Mouse (Mus musculus): ENCODE results near the gene Wfdc21. TPM values are rescaled to one million over a fixed set of nuclear protein-coding genes. Genes with fewer than 3 reads are reported as not detected.

Gene Wfdc21
- polyA plus RNA-seq, 1 experiment from 2014 or later = 0.67 TPM

GRCm38 (mm10) chr11:83735881-83736280 is 10.9 kb upstream of the Wfdc21 start:
- H3K36me3 ChIP-seq = no peaks in the 10 kb centered on the region
- no peak overlapping the region for H3K27ac ChIP-seq
- H3K4me3 ChIP-seq = no peak overlapping the region
- H3K9ac ChIP-seq = no peak overlapping the region
- WGBS = 68% methylated on average over 2 of the region's 2 CpGs
- ATAC-seq (replicated peaks; ENCODE audit: insufficient number of reproducible peaks, insufficient read depth, low FRiP score, low read depth) = no peak
- H3K4me2 ChIP-seq = no peak overlapping the region
- H3K27me3 ChIP-seq = peaks cover 3% of the 10 kb centered on the region; the same call in 1 of the 2 replicates
- H3K4me1 ChIP-seq (replicated peaks) = no peaks in the 10 kb centered on the region
- H3K9me3 ChIP-seq (replicated peaks) = no peaks in the 10 kb centered on the region

- no peak for ATAC-seq (replicated peaks; ENCODE audit: insufficient number of reproducible peaks, insufficient read depth, low FRiP score, low read depth)
- Histone ChIP-seq H3K4me3 (no peak overlapping the region), H3K4me1 (replicated peaks) (no peaks in the 10 kb centered on the region), H3K36me3 (no peaks in the 10 kb centered on the region), H3K27ac (no peak overlapping the region), H3K9ac (no peak overlapping the region), H3K9me3 (replicated peaks) (no peaks in the 10 kb centered on the region), H3K27me3 (peaks cover 12% of the 10 kb centered on the region), H3K4me2 (no peak overlapping the region)
- WGBS = 72% methylated on average over 3 of the region's 3 CpGs
Observed at GRCm38 (mm10) chr11:83737109-83737558, 9.6 kb upstream of the Wfdc21 start.

GRCm38 (mm10) chr11:83739241-83739640 is 7.5 kb upstream of the Wfdc21 start:
- 19% methylated on average over 5 of the region's 5 CpGs for WGBS
- Histone ChIP-seq H3K9ac (no peak overlapping the region), H3K4me3 (no peak overlapping the region), H3K4me2 (no peak overlapping the region), H3K9me3 (replicated peaks) (no peaks in the 10 kb centered on the region), H3K27me3 (peaks cover 22% of the 10 kb centered on the region), H3K4me1 (replicated peaks) (no peaks in the 10 kb centered on the region), H3K27ac (no peak overlapping the region), H3K36me3 (no peaks in the 10 kb centered on the region)
- ATAC-seq (replicated peaks; ENCODE audit: insufficient number of reproducible peaks, insufficient read depth, low FRiP score, low read depth) = no peak

GRCm38 (mm10) chr11:83740443-83740991 is 6.2 kb upstream of the Wfdc21 start:
- peaks cover 27% of the 10 kb centered on the region for H3K27me3 ChIP-seq
- no peaks in the 10 kb centered on the region for H3K4me1 ChIP-seq (replicated peaks)
- no peaks in the 10 kb centered on the region for H3K36me3 ChIP-seq
- H3K27ac ChIP-seq = no peak overlapping the region
- no peak overlapping the region for H3K4me2 ChIP-seq
- H3K9ac ChIP-seq = no peak overlapping the region
- H3K9me3 ChIP-seq (replicated peaks) = no peaks in the 10 kb centered on the region
- ATAC-seq (replicated peaks; ENCODE audit: insufficient number of reproducible peaks, insufficient read depth, low FRiP score, low read depth) = no peak
- WGBS = 70% methylated on average over 4 of the region's 4 CpGs
- no peak overlapping the region for H3K4me3 ChIP-seq

- no peak overlapping the region for H3K27ac ChIP-seq
- no peak overlapping the region for H3K4me2 ChIP-seq
- no peak overlapping the region for H3K9ac ChIP-seq
- H3K36me3 ChIP-seq = no peaks in the 10 kb centered on the region
- no peaks in the 10 kb centered on the region for H3K4me1 ChIP-seq (replicated peaks)
- no peaks in the 10 kb centered on the region for H3K9me3 ChIP-seq (replicated peaks)
- peaks cover 36% of the 10 kb centered on the region for H3K27me3 ChIP-seq
- H3K4me3 ChIP-seq = no peak overlapping the region
- no peak for ATAC-seq (replicated peaks; ENCODE audit: insufficient number of reproducible peaks, insufficient read depth, low FRiP score, low read depth)
- WGBS = 54% methylated on average over 5 of the region's 5 CpGs
Observed at GRCm38 (mm10) chr11:83741841-83742240, 4.9 kb upstream of the Wfdc21 start.

- H3K4me2 ChIP-seq = no peak overlapping the region
- no peaks in the 10 kb centered on the region for H3K9me3 ChIP-seq (replicated peaks)
- no peaks in the 10 kb centered on the region for H3K36me3 ChIP-seq
- H3K4me1 ChIP-seq (replicated peaks) = no peaks in the 10 kb centered on the region
- 59% methylated on average over 9 of the region's 9 CpGs for WGBS
- no peak for ATAC-seq (replicated peaks; ENCODE audit: insufficient number of reproducible peaks, insufficient read depth, low FRiP score, low read depth)
- no peak overlapping the region for H3K9ac ChIP-seq
- no peak overlapping the region for H3K4me3 ChIP-seq
- no peak overlapping the region for H3K27ac ChIP-seq
- peaks cover 46% of the 10 kb centered on the region for H3K27me3 ChIP-seq
Observed at GRCm38 (mm10) chr11:83742731-83743355, 3.9 kb upstream of the Wfdc21 start.

- 80% methylated on average over 3 of the region's 3 CpGs for WGBS
- no peaks in the 10 kb centered on the region for H3K4me1 ChIP-seq (replicated peaks)
- no peak overlapping the region for H3K4me2 ChIP-seq
- H3K9ac ChIP-seq = no peak overlapping the region
- no peak overlapping the region for H3K27ac ChIP-seq
- H3K36me3 ChIP-seq = no peaks in the 10 kb centered on the region
- H3K27me3 ChIP-seq = peaks cover 53% of the 10 kb centered on the region
- H3K4me3 ChIP-seq = no peak overlapping the region
- no peak for ATAC-seq (replicated peaks; ENCODE audit: insufficient number of reproducible peaks, insufficient read depth, low FRiP score, low read depth)
- no peaks in the 10 kb centered on the region for H3K9me3 ChIP-seq (replicated peaks)
Observed at GRCm38 (mm10) chr11:83743525-83743924, 3.2 kb upstream of the Wfdc21 start.

- no peak overlapping the region for H3K4me2 ChIP-seq
- no peak overlapping the region for H3K9ac ChIP-seq
- no peaks in the 10 kb centered on the region for H3K9me3 ChIP-seq (replicated peaks)
- H3K4me1 ChIP-seq (replicated peaks) = no peaks in the 10 kb centered on the region
- H3K36me3 ChIP-seq = no peaks in the 10 kb centered on the region
- ATAC-seq (replicated peaks; ENCODE audit: insufficient number of reproducible peaks, insufficient read depth, low FRiP score, low read depth) = no peak
- 47% methylated on average over 4 of the region's 4 CpGs for WGBS
- H3K4me3 ChIP-seq = no peak overlapping the region
- H3K27ac ChIP-seq = no peak overlapping the region
- peaks cover 61% of the 10 kb centered on the region for H3K27me3 ChIP-seq
Observed at GRCm38 (mm10) chr11:83746152-83746551, 588 bp upstream of the Wfdc21 start.

- no peaks in the 10 kb centered on the region for H3K4me1 ChIP-seq (replicated peaks)
- no peak overlapping the region for H3K9ac ChIP-seq
- H3K27ac ChIP-seq = no peak overlapping the region
- no peaks in the 10 kb centered on the region for H3K36me3 ChIP-seq
- no peak overlapping the region for H3K4me2 ChIP-seq
- H3K27me3 ChIP-seq = peaks cover 65% of the 10 kb centered on the region
- no peak overlapping the region for H3K4me3 ChIP-seq
- no peak for ATAC-seq (replicated peaks; ENCODE audit: insufficient number of reproducible peaks, insufficient read depth, low FRiP score, low read depth)
- no peaks in the 10 kb centered on the region for H3K9me3 ChIP-seq (replicated peaks)
- 59% methylated on average over 6 of the region's 6 CpGs for WGBS
Observed at GRCm38 (mm10) chr11:83747376-83748265, 881 bp downstream of the Wfdc21 start.

GRCm38 (mm10) chr11:83753581-83754181 is 6.9 kb downstream of the Wfdc21 start, which contains the start of gene Heatr6:
Heatr6 (plus strand) TSS chr11:83753696.
- 0% methylated on average over 47 of the region's 47 CpGs for WGBS
- Histone ChIP-seq H3K9me3 (replicated peaks) (no peaks in the 10 kb centered on the region), H3K27me3 (peaks cover 23% of the 10 kb centered on the region), H3K36me3 (peaks cover 26% of the 10 kb centered on the region), H3K4me1 (replicated peaks) (peaks cover 7% of the 10 kb centered on the region), H3K27ac (peak within 1 kb of the TSS; percentile 71), H3K9ac (peak within 1 kb of the TSS; percentile 67), H3K4me2 (peak within 1 kb of the TSS; percentile 69), H3K4me3 (peak within 1 kb of the TSS; percentile 69)
- ATAC-seq (replicated peaks; ENCODE audit: insufficient number of reproducible peaks, insufficient read depth, low FRiP score, low read depth) = peak; percentile 91

- no peaks in the 10 kb centered on the region for H3K9me3 ChIP-seq (replicated peaks)
- ATAC-seq (replicated peaks; ENCODE audit: insufficient number of reproducible peaks, insufficient read depth, low FRiP score, low read depth) = no peak
- H3K9ac ChIP-seq = peak overlapping the region; percentile 67
- peaks cover 18% of the 10 kb centered on the region for H3K27me3 ChIP-seq
- H3K4me1 ChIP-seq (replicated peaks) = peaks cover 7% of the 10 kb centered on the region
- WGBS = 11% methylated on average over 8 of the region's 8 CpGs
- peak overlapping the region; percentile 69 for H3K4me2 ChIP-seq
- peak overlapping the region; percentile 69 for H3K4me3 ChIP-seq
- peaks cover 32% of the 10 kb centered on the region for H3K36me3 ChIP-seq
- peak overlapping the region; percentile 71 for H3K27ac ChIP-seq
Observed at GRCm38 (mm10) chr11:83754227-83754626, 7.5 kb downstream of the Wfdc21 start.

Data from heart, embryonic 15.5 days (tissue).